Mouse (Mus musculus) hindbrain, embryonic 14.5 days (tissue): ENCODE measurements at regions not wholly inside any gene's neighbourhood (a gene's known extent, or its start where the extent isn't known, plus 50 kb on each side); places are given as distances from the start of the nearest gene placed in this dataset.
A peak's percentile ranks its signal among the peaks of the same experiment; 100 is the strongest.
"Not testable (repeated sequence)": the region's sequence is repeated elsewhere in the genome, so short reads cannot be mapped to it uniquely, and the experiment has no call there.

Source experiments
- ATAC-seq: fragments of 200-750 bp; cut with Nextera tagmentation; 2 replicates; pipeline ENCODE4 v1.8.0; 2017; ENCODE audit warnings: moderate number of reproducible peaks, mild to moderate bottlenecking, moderate TSS enrichment, moderate library complexity; ENCODE audit not compliant: low FRiP score
- DNase-seq: peaks from one replicate; pipeline ENCODE4 v3.0.0-alpha.2; 2015; ENCODE audit warnings: low spot score
- H3K27ac ChIP-seq: fragments of 300-500 bp; sonication (generic); 2 replicates; pipeline ENCODE4 v1.5.1; 2014; ENCODE audit warnings: mild to moderate bottlenecking, moderate library complexity
- H3K27me3 ChIP-seq: fragments of 300-500 bp; sonication (generic); 2 replicates; pipeline ENCODE4 v1.6.1; 2014; ENCODE audit warnings: mild to moderate bottlenecking, low read length, mixed read lengths; ENCODE audit not compliant: control insufficient read depth, insufficient read depth
- H3K36me3 ChIP-seq: fragments of 300-500 bp; sonication (generic); replicated peaks from 2 replicates; pipeline ENCODE4 v1.6.1; 2014; ENCODE audit not compliant: control insufficient read depth, insufficient read depth
- H3K4me1 ChIP-seq: fragments of 300-500 bp; sonication (generic); replicated peaks from 2 replicates; pipeline ENCODE4 v1.6.1; 2014; ENCODE audit warnings: antibody characterized with exemption, low read length, mixed read lengths; ENCODE audit not compliant: control insufficient read depth, insufficient read depth
- H3K4me2 ChIP-seq: fragments of 300-500 bp; sonication (generic); replicated peaks from 2 replicates; pipeline ENCODE4 v1.6.1; 2014; ENCODE audit warnings: mild to moderate bottlenecking, moderate library complexity
- H3K4me3 ChIP-seq: fragments of 300-500 bp; sonication (generic); replicated peaks from 2 replicates; pipeline ENCODE4 v1.5.1; 2014; ENCODE audit warnings: mild to moderate bottlenecking, low read length
- H3K9ac ChIP-seq: fragments of 300-500 bp; sonication (generic); 2 replicates; pipeline ENCODE4 v1.6.1; 2014
- H3K9me3 ChIP-seq: fragments of 300-500 bp; sonication (generic); 2 replicates; pipeline ENCODE4 v1.6.1; 2016; ENCODE audit warnings: low read length; ENCODE audit not compliant: control insufficient read depth
- WGBS: fragments of 180-500 bp; shearing (Covaris S2); extraction: QIAGEN DNeasy Blood & Tissue Kit; methylation state at CpG from one replicate; pipeline ENCODE4 v1.1.7; 2014; 5-methylcytosine and 5-hydroxymethylcytosine counted together

GRCm38 (mm10) chr1:73630363-73630762 is 493.9 kb downstream of the Tns1 start:
- Histone ChIP-seq H3K4me3 (no peak overlapping the region), H3K27me3 (no peaks in the 10 kb centered on the region), H3K9ac (no peak overlapping the region), H3K4me2 (no peak overlapping the region), H3K27ac (no peak overlapping the region), H3K36me3 (no peaks in the 10 kb centered on the region), H3K4me1 (no peaks in the 10 kb centered on the region), H3K9me3 (no peaks in the 10 kb centered on the region)
- 57% methylated on average over 1 of the region's 1 CpGs for WGBS
- DNase-seq (no peak), ATAC-seq (no peak)

GRCm38 (mm10) chr1:73625365-73625764 is 498.9 kb downstream of the Tns1 start:
- no peak overlapping the region for H3K9ac ChIP-seq
- no peak overlapping the region for H3K27ac ChIP-seq
- no peak for ATAC-seq
- no peak for DNase-seq
- H3K4me2 ChIP-seq, result no peak overlapping the region
- H3K27me3 ChIP-seq, result no peaks in the 10 kb centered on the region
- H3K4me3 ChIP-seq, result no peak overlapping the region
- H3K36me3 ChIP-seq, result no peaks in the 10 kb centered on the region
- no peaks in the 10 kb centered on the region for H3K9me3 ChIP-seq
- WGBS, result 84% methylated on average over 5 of the region's 5 CpGs
- no peaks in the 10 kb centered on the region for H3K4me1 ChIP-seq

- not testable (repeated sequence) for ATAC-seq, H3K27ac ChIP-seq, H3K4me1 ChIP-seq, H3K27me3 ChIP-seq, H3K36me3 ChIP-seq, H3K4me2 ChIP-seq, H3K9me3 ChIP-seq, H3K4me3 ChIP-seq, H3K9ac ChIP-seq, DNase-seq
- 85% methylated on average over 5 of the region's 5 CpGs for WGBS
Measured at GRCm38 (mm10) chr1:73621121-73621520, 503.1 kb downstream of the Tns1 start.

- WGBS, result 45% methylated on average over 4 of the region's 4 CpGs
- Histone ChIP-seq H3K27me3 (no peaks in the 10 kb centered on the region), H3K9ac (no peak overlapping the region), H3K9me3 (no peaks in the 10 kb centered on the region), H3K36me3 (no peaks in the 10 kb centered on the region), H3K4me3 (no peak overlapping the region), H3K27ac (no peak overlapping the region), H3K4me1 (no peaks in the 10 kb centered on the region), H3K4me2 (no peak overlapping the region)
- no peak for ATAC-seq
- DNase-seq, result peak; percentile 70
Measured at GRCm38 (mm10) chr1:73618551-73619170, 505.6 kb downstream of the Tns1 start.

GRCm38 (mm10) chr1:73593653-73594385 is 530.4 kb downstream of the Tns1 start:
- no peak for ATAC-seq
- Histone ChIP-seq H3K36me3 (no peaks in the 10 kb centered on the region), H3K9me3 (no peaks in the 10 kb centered on the region), H3K27me3 (no peaks in the 10 kb centered on the region), H3K4me3 (no peak overlapping the region), H3K4me2 (no peak overlapping the region), H3K4me1 (no peaks in the 10 kb centered on the region), H3K9ac (no peak overlapping the region), H3K27ac (no peak overlapping the region)
- 89% methylated on average over 9 of the region's 9 CpGs for WGBS
- DNase-seq, result no peak

GRCm38 (mm10) chr1:73591342-73592099 is 532.7 kb downstream of the Tns1 start:
- Histone ChIP-seq H3K9me3 (no peaks in the 10 kb centered on the region), H3K27me3 (no peaks in the 10 kb centered on the region), H3K36me3 (no peaks in the 10 kb centered on the region), H3K27ac (no peak overlapping the region), H3K4me2 (no peak overlapping the region), H3K9ac (no peak overlapping the region), H3K4me1 (no peaks in the 10 kb centered on the region), H3K4me3 (no peak overlapping the region)
- WGBS, result 42% methylated on average over 9 of the region's 9 CpGs
- no peak for DNase-seq
- no peak; the same call in 1 of the 2 replicates for ATAC-seq

- H3K36me3 ChIP-seq, result no peaks in the 10 kb centered on the region
- no peak for DNase-seq
- no peaks in the 10 kb centered on the region for H3K9me3 ChIP-seq
- H3K4me3 ChIP-seq, result no peak overlapping the region
- ATAC-seq, result no peak
- H3K4me2 ChIP-seq, result no peak overlapping the region
- H3K9ac ChIP-seq, result no peak overlapping the region
- no peak overlapping the region for H3K27ac ChIP-seq
- no peaks in the 10 kb centered on the region for H3K27me3 ChIP-seq
- 91% methylated on average over 3 of the region's 3 CpGs for WGBS
- H3K4me1 ChIP-seq, result no peaks in the 10 kb centered on the region
Measured at GRCm38 (mm10) chr1:73579680-73580079, 544.6 kb downstream of the Tns1 start.

GRCm38 (mm10) chr1:73577019-73577418 is 547.2 kb downstream of the Tns1 start:
- no peak for DNase-seq
- WGBS, result 94% methylated on average over 1 of the region's 1 CpGs
- H3K4me1 ChIP-seq, result no peaks in the 10 kb centered on the region
- H3K9me3 ChIP-seq, result no peaks in the 10 kb centered on the region
- H3K36me3 ChIP-seq, result no peaks in the 10 kb centered on the region
- no peak overlapping the region for H3K9ac ChIP-seq
- no peak overlapping the region for H3K4me3 ChIP-seq
- H3K27ac ChIP-seq, result no peak overlapping the region
- H3K27me3 ChIP-seq, result no peaks in the 10 kb centered on the region
- no peak overlapping the region for H3K4me2 ChIP-seq
- ATAC-seq, result no peak

GRCm38 (mm10) chr1:73575694-73576093 is 548.6 kb downstream of the Tns1 start:
- Histone ChIP-seq H3K27ac (no peak overlapping the region), H3K4me1 (no peaks in the 10 kb centered on the region), H3K4me3 (no peak overlapping the region), H3K9me3 (no peaks in the 10 kb centered on the region), H3K9ac (no peak overlapping the region), H3K27me3 (no peaks in the 10 kb centered on the region), H3K4me2 (no peak overlapping the region), H3K36me3 (no peaks in the 10 kb centered on the region)
- DNase-seq, result no peak
- no peak for ATAC-seq
- WGBS, result 74% methylated on average over 1 of the region's 1 CpGs
